Mouse (Mus musculus) neutrophil, adult 59 days (primary cell): Measurements from ENCODE around the gene Hmgb4. TPM values are rescaled to one million over a fixed set of nuclear protein-coding genes. Genes with fewer than 3 reads are reported as not detected.

ENCODE experiments used
- total RNA-seq, 2 experiments: library from RNA; stranded (reverse); gene quantifications; 1 replicate in 1 of 2; 2 replicates in 1 of 2; pipeline ENCODE4 v1.2.4; 2023

Gene Hmgb4
- not detected for total RNA-seq

DNA sequence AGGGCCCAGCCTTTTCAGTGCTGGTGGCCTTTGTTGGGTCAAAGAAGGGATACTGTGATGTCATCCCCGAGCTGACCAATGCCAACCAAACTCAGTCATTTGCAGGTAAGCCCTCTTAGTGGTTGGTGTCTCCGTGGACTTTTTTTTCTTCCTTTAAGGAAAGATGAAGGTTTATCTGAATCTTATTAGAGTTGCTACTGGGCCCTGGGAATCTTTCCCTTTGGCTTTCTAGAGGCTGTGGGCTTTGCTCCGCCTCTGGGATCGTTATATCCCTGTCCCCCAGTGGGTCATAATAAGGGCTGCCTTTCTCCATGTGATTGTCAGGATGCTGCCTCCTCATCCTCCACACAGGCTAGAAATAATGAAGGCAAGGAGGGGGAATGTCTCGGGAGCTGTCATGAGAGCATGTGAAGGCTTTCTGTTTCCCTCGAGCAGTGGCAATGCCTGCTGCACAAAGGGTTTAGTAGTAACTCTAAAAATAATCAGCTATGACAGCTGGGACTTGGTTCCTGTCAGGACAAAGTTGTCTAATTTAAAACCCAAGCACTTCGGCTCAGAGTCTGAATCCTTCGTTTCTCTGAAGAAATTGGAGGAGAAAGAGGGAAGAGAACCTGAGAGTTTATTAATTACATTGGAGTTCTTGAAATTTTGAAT is at the start of gene Hmgb4:
Hmgb4 (minus strand) TSS at position 51 of the 654 bp plus-strand sequence.

